Mouse (Mus musculus) testis, adult 2 months (tissue): ENCODE data around the gene Vps33b.

ENCODE experiments used
- CTCF ChIP-seq: fragments of 200-500 bp; IDR thresholded peaks from 2 replicates; pipeline ENCODE4 v1.5.1; 2012; ENCODE audit warnings: low read depth, mild to moderate bottlenecking, inconsistent platforms, low read length, moderate library complexity; ENCODE audit not compliant: control insufficient read depth, insufficient read depth, insufficient replicate concordance
- POLR2A ChIP-seq: fragments of 200-500 bp; IDR thresholded peaks from 2 replicates; pipeline ENCODE4 v1.6.1; 2012; ENCODE audit warnings: low read depth, mild to moderate bottlenecking, inconsistent platforms, low read length, moderate library complexity; ENCODE audit not compliant: control insufficient read depth

DNA sequence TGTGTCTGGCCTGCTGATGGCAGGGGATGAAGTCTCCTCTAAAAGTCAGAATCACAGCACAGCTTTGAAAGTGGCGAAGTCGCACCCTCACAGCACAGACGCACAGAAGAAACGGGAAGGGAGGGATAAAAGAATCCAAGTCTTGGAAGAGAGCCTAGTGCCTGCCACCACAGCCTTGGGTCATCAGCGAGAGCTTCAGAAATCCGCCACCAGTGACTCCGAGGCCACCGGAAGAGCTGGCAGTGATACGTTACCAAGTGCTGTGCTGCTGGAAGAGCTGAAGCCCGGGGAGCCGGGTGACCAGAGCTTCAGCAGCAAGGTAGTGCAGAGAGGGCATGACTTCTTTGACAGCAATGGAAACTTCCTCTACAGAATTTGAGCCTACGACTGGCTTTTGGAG is 4.8 kb upstream of the Vps33b start:
- TF ChIP-seq CTCF = no peak
- no peak for TF ChIP-seq POLR2A
